Comparison of ENCODE assay signal across 8 mouse cellular contexts in the genomic region with DNA sequence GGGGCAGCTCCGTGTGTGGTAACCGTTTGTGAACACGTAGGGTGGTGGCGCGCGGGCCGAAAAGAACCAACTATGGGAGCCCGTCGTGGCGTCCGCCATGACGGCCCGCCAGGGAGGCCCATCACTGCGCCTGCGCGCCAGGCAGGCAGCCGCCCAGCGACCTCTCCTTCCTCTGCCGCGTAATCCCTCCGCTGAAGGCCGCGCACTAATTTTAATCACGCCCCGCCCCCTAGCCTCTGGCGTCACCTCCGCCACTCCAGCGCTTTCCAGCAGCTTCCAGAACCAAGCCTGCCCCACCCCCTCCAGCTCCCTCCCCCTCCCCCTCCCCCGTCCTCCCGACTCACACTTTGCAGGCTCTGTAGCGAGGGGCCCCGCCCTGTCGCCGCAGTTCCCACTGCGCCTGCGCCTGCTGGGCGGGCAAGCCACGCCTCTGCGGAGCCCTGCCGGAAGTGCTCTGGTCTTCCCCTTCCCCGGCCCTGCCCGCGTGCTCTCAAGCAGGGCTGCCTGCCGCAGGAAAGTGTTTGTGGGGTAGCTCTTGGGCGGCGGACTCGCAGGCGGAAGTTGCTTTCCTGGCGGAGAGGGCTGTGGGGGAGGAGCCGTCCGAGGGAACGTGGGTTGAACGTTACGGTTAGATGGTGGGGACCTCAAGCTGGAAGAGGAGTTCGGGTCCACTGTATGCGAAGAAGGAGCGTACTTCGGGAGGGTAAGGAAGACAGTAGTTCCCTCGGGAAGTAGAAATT. TPM values are rescaled to one million over a fixed set of nuclear protein-coding genes. Genes with fewer than 3 reads are reported as not detected.
A peak's percentile ranks its signal among the peaks of the same experiment; 100 is the strongest.
DNase-seq lines count a peak whose midpoint lies in the region; ATAC-seq lines count a peak whose summit lies in the region.

A gene (plus strand): TSS at position 247 of the 740 bp plus-strand sequence.
A gene (minus strand): TSS at position 386 of the 740 bp plus-strand sequence.

- H3K79me2 ChIP-seq in macrophage (ENCODE audit: inconsistent target): peaks cover 55% of the 10 kb centered on the region

- DNase-seq in WW6 (ENCODE audit: low read depth, low spot score): peak; percentile 92
- peak; percentile 98 to 99 for DNase-seq in cerebellum, postnatal 4 days (ENCODE audit: low spot score in 2 of 2)
- peak; percentile 98 for DNase-seq in gastrocnemius, adult 18-20 months (ENCODE audit: low spot score)
- peak; percentile 96 to 98 for DNase-seq in left cerebral cortex, adult 18-20 months (ENCODE audit: low spot score in 2 of 2)
- DNase-seq in right cerebral cortex, adult 18-20 months: peak; percentile 99
- DNase-seq in urinary bladder, postnatal 10 days (ENCODE audit: low spot score): peak; percentile 97

- H3K4me3 ChIP-seq in hindbrain, embryonic 16.5 days (ENCODE audit: low read length): peak within 1 kb of the TSS; percentile 73
- H3K4me3 ChIP-seq in macrophage (ENCODE audit: inconsistent target): peak within 1 kb of the TSS; percentile 95

- under 1% methylated on average over 55 of the region's 59 CpGs for WGBS in hindbrain, embryonic 16.5 days
- WGBS in macrophage (ENCODE audit: missing documents): under 1% methylated on average over 53 of the region's 59 CpGs

- ATAC-seq in hindbrain, embryonic 16.5 days: peak; percentile 99

- H3K9ac ChIP-seq in hindbrain, embryonic 16.5 days (ENCODE audit: low read depth, low read length): peak within 1 kb of the TSS; percentile 80

- peak within 1 kb of the TSS; percentile 69 for H3K4me2 ChIP-seq in hindbrain, embryonic 16.5 days (ENCODE audit: low read length)

- no peaks in the 10 kb centered on the region for H3K9me3 ChIP-seq in hindbrain, embryonic 16.5 days (ENCODE audit: control insufficient read depth, low read length)

- no peaks in the 10 kb centered on the region for H3K27me3 ChIP-seq in hindbrain, embryonic 16.5 days (replicated peaks; ENCODE audit: control insufficient read depth, insufficient read depth, low read length)

- H3K36me3 ChIP-seq in hindbrain, embryonic 16.5 days (ENCODE audit: control insufficient read depth, insufficient read depth, low read length): peaks cover 2% of the 10 kb centered on the region; the same call in 1 of the 2 replicates
- H3K36me3 ChIP-seq in macrophage (ENCODE audit: inconsistent target): peaks cover 14% of the 10 kb centered on the region

- peak within 1 kb of the TSS; percentile 96 for H3K27ac ChIP-seq in hindbrain, embryonic 16.5 days (ENCODE audit: low read depth, low read length)
- H3K27ac ChIP-seq in macrophage: peak within 1 kb of the TSS; percentile 97

- H3K4me1 ChIP-seq in hindbrain, embryonic 16.5 days (ENCODE audit: control insufficient read depth, insufficient read depth, low read depth, low read length): peaks cover 17% of the 10 kb centered on the region

RNA-seq across cellular contexts. Expression of the first gene that starts in this region (rescaled TPM):
- 10 to 100 TPM; 27.4 to 30.9 TPM for total RNA-seq in gastrocnemius, adult 18-20 months (2021)
- 48.4 and 52.0 TPM in 2 replicates for polyA plus RNA-seq in hindbrain, embryonic 16.5 days (2015; fragmentation: Nextera tagmentation; extraction: Ambion mirVana)
- 10 to 100 TPM; 42.5 to 42.6 TPM for total RNA-seq in left cerebral cortex, adult 18-20 months (2021)
- 100 to 1,000 TPM in 8 of 26 experiments, 10 to 100 TPM in 18; 23.4 to 127 (median 81.0) TPM for total RNA-seq in macrophage (2018; cell fraction: chromatin; rRNA removed)
- total RNA-seq in macrophage (2018; cell fraction: cytosol; rRNA removed): 10 to 100 TPM in 21 of 26 experiments, 1 to 10 TPM in 5; 6.3 to 20.5 (median 13.7) TPM
- total RNA-seq in macrophage (2018; cell fraction: nucleus; rRNA removed): 10 to 100 TPM; 15.1 to 86.5 (median 45.1) TPM
- 9.2 to 15.6 TPM (median 10.6 TPM) in 3 replicates for polyA plus RNA-seq in macrophage (2018)

RNA-seq across cellular contexts. Expression of the second gene that starts in this region (rescaled TPM):
- total RNA-seq in gastrocnemius, adult 18-20 months (2021): 100 to 1,000 TPM; 100 to 119 TPM
- polyA plus RNA-seq in hindbrain, embryonic 16.5 days (2015; fragmentation: Nextera tagmentation; extraction: Ambion mirVana): 634 and 655 TPM in 2 replicates
- 100 to 1,000 TPM; 128 to 136 TPM for total RNA-seq in left cerebral cortex, adult 18-20 months (2021)
- total RNA-seq in macrophage (2018; cell fraction: chromatin; rRNA removed): 100 to 1,000 TPM in 5 of 26 experiments, 10 to 100 TPM in 21; 13.6 to 133 (median 39.9) TPM
- 100 to 1,000 TPM; 121 to 231 (median 151) TPM for total RNA-seq in macrophage (2018; cell fraction: cytosol; rRNA removed)
- 100 to 1,000 TPM in 8 of 26 experiments, 10 to 100 TPM in 18; 30.3 to 192 (median 57.9) TPM for total RNA-seq in macrophage (2018; cell fraction: nucleus; rRNA removed)
- polyA plus RNA-seq in macrophage (2018): 165 to 414 TPM (median 209 TPM) in 3 replicates

Comparison
In these comparisons a context has a peak if more than half of its experiments do, and no peak if none do; other contexts are left out.
1. Peak in every context shown above with its lines: DNase-seq, ATAC-seq, H3K4me3 ChIP-seq and H3K27ac ChIP-seq.